Mouse (Mus musculus): ENCODE measurements around the gene Clec2g.
"Not testable (repeated sequence)": the region's sequence is repeated elsewhere in the genome, so short reads cannot be mapped to it uniquely, and the experiment has no call there.

DNA sequence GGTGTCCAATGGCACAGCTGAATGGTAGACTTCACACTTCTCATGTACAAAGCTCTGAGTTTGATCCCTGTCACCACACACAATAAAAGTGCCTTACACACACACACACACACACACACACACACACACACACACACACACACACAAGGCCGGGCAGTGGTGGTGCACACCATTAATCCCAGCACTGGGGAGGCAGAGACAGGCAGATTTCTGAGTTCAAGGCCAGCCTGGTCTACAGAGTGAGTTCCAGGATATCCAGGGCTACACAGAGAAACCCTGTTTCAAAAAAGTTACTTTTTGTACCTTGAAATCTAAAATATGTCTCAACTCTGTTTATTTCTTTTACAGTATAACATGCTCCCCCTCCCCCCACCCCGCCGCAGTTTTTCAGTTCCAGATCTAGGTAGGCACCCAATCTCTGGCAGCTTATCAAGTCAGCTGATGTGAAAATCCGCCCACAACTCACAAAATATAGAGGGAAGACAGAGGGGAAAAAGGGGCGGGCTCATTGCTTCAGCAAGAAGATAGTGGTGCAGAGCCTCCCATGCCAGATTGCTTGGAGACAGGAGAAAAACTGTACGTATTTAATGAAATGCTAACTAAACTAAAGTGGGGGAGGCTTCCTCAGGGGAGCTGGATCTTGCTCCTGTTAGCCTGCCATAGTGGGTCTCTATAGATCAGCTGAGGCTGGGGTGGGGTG is 46.9 kb upstream of the Clec2g start, which contains the start of gene Clec2i:
- not testable (repeated sequence) for TF ChIP-seq MAFK (IDR thresholded peaks at IDR 0.05; ENCODE audit: insufficient read depth, low read depth, low read length); ZNF384 (IDR thresholded peaks at IDR 0.05; ENCODE audit: low read depth, low read length); HCFC1 (IDR thresholded peaks at IDR 0.05; ENCODE audit: borderline replicate concordance, insufficient read depth, low read length); ZC3H11A (IDR thresholded peaks at IDR 0.05; ENCODE audit: borderline replicate concordance, low read depth, low read length); CHD2 (IDR thresholded peaks at IDR 0.05; ENCODE audit: low read depth, low read length)

Measured in ES-E14 (cell line).